Mouse (Mus musculus): ENCODE measurements around the gene Tpst1. TPM values are rescaled to one million over a fixed set of nuclear protein-coding genes. Genes with fewer than 3 reads are reported as not detected.

The Tpst1 gene
- total RNA-seq, 2 experiments from 2014 or later: 47.8 to 48.8 TPM

DNA sequence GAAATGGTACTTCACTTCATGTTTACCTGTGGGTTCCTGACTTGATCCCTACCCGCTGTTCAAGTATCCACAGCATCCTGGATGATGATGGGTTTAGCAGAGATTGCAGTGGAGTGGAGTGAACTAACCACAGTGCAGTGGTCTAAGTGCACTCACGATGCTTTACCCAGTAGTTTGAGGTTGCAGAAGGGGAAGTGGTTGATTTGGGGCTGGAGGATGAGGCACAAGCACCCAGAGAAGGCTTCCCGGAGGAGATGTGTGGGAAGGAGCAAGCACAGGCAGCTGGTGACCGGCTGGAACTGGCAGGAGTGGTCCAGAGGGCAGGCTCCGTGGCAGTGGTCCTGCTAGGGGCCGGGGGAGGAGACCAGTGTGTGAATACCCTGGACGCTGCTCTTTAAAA lies 16.1 kb downstream of the Tpst1 start:
- no peak for DNase-seq

- DNase-seq: peak; percentile 40 to 48
Measured at GRCm38 (mm10) chr5:130089626-130090393, 16.7 kb downstream of the Tpst1 start.

- DNase-seq: no peak
Measured at GRCm38 (mm10) chr5:130096754-130097153, 23.6 kb downstream of the Tpst1 start.

DNA sequence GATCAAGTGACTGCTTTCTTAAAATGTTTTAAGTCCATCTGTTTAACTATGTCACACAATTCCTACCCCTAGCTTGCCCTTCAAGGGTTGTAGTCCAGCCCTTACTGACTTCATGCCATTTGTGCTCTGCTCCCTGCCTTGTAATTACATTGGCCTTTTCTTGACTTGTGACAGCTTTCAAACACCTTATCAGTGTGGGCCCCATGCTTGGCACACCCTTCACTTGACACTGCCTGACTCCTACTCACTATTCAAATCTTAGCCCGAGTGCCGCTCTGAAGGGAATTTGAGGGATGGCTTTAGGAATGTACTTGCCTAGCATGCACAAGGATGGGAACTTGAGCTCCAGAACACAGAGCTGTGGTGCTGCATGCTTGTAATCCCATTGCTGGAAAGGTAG lies 24.7 kb downstream of the Tpst1 start:
- no peak for DNase-seq

DNA sequence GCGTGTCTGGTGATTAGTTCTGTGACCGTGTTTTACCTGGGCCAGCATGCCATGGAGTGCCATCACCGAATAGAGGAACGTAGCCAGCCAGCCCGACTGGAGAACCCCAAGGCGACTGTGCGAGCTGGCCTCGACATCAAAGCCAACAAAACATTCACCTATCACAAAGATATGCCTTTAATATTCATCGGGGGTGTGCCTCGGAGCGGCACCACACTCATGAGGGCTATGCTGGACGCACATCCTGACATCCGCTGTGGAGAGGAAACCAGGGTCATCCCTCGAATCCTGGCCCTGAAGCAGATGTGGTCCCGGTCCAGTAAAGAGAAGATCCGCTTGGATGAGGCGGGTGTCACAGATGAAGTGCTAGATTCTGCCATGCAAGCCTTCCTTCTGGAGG lies 28.6 kb downstream of the Tpst1 start:
- DNase-seq: no peak

DNA sequence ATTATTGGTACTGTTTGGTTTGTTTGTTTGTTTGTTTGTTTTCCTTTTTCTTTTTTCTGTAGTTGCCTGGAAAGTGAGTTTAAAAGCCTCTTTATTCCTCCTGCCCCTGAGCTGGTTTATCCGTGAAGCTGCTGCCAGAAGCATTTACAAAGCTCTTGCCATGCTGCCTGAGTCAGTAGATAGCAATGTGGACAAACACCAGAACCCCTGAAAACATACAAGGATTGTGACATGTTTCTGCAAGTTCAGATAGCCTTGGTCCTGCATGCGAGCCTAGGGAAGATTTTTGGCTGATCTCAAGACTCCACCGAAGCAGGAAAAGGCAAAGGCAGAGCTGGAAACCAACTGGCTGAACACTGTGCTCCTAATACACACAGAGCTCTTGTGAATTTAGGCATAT lies 36.2 kb downstream of the Tpst1 start:
- peak in 1 of 2 experiments; percentile 24 for DNase-seq

DNA sequence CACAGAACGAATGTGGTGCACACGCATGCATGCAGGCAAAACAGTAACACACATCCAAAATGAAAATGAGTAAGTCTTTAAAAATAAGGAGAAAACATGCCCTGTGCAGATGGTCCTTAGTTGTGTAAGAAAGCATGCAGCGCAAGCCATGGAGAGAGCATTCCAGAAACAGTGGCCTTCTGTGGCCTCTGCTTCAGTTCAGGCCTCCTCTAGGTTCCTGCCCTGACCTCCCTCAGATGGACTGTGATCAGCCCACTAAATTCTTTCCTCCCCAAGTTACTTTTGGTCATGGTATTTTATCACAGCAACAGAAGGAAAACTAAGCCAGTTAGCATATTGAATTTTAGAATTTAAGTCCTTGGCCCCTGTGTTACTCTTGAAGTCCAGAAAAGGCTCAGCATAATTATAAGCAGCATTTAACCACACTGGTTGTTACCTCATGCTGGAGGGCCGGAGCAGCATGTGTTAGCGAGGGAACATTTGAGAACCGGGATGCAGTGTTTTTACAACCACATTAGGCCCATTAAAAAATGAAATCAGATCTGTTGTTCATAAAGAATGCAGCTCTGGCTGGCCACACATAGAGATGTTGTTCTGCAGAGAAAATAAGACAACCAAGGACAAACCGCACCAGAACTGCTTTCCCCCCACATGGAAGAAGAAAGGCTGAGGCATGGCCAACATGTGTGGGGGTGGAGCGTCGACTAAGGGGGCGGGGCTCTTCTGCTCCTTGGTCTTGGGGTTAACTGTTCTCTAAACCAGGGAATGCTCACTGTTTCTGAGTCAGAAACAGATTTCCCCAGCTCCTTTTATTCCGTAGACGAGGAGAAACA lies 37.7 kb downstream of the Tpst1 start:
- peak in 1 of 2 experiments; percentile 13 for DNase-seq

DNA sequence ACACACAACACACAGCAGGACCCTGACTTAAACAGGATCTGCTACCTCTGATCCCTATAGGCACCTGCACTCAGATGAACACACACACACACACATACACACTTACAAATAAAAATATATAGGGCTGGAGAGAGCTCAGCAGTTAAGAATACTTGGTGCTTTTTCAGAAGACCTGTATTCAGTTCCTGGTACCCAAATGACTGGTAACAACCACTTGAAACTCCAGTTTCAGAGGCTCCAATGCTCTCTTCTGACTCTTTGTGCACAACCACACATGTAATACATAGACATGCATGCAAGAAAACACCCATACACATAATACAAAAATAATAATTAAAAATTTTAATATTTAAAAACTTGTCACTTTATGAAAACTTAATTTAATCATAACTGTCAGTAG lies 39.5 kb downstream of the Tpst1 start:
- no peak for DNase-seq

GRCm38 (mm10) chr5:130116116-130116515 lies 43.0 kb downstream of the Tpst1 start:
- no peak for DNase-seq

GRCm38 (mm10) chr5:130116857-130117256 lies 43.7 kb downstream of the Tpst1 start:
- no peak for DNase-seq

DNA sequence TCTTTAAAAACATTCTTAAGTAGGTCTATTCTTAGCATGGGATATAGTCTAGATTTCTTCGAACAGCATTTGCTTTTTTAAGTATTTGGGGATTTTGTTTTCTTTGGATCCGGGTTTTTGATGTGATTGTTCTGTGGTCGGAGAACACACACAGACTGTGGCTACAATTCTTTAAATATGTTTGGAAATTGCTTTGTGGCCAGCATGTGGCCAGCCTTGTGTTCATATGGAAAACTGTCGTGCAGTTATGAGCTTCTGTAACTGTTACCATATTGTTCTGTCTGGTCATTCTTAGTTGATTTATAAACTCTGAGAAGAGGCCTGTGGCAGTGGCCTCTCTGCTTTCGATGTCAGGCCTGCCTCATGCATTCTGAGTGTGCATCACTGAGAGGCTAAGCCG lies 44.8 kb downstream of the Tpst1 start:
- no peak for DNase-seq

DNA sequence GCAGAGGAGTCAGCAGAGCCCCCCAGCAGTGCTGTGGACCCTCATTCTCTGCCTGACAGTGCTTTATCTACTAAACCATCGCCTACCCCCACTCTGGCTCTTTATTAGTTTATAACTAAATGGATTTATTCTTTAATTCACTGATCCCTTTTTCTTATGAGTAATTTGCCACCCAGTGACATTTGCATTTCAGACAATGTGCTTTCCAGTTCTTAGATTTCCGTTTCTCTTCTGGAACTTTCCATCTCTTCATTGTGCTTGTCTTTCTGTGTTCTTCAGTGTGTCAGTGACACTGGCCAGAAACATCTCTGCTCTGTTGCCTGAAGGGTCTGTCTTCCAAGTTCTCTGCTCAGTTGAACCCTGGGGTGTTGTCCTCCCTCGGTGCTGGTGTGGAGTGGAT lies 46.1 kb downstream of the Tpst1 start:
- no peak for DNase-seq

DNA sequence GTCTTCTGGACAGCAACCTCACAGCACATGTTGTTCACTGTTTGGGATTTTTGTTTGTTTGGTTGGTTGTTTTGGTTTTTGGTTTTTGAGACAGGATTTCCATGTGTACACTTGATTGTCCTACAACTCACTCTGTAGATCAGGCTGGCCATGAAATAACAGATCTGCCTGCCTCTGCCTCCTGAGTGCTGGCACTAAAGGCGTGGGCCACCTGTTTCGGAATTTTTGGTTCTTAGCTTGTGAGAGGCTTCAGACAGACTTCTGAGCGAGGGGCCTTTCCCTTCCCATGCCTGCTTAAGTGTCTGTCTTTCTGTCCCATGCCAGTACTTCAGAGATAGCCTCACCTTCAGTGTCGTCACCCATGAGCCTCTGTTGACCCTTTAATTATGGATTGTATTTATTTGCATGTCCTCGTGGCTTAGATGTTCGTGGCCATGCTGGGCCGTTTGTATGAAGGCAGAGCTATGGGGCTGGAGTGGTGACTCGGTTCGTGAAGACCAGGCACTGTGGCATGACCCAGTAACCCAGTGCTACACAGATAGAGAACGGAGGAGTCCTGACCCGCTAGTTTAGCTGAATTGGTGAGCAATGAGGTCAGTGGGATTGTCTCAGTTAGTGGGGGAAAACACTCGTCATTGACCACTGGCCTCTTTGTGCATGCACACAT lies 47.1 kb downstream of the Tpst1 start:
- DNase-seq: no peak

- DNase-seq: peak in 1 of 2 experiments; percentile 56
Measured at GRCm38 (mm10) chr5:130120904-130121303, 47.8 kb downstream of the Tpst1 start.

GRCm38 (mm10) chr5:130122355-130122754 lies 49.2 kb downstream of the Tpst1 start:
- DNase-seq: no peak

GRCm38 (mm10) chr5:130124271-130124670 lies 51.1 kb downstream of the Tpst1 start:
- DNase-seq: no peak

DNA sequence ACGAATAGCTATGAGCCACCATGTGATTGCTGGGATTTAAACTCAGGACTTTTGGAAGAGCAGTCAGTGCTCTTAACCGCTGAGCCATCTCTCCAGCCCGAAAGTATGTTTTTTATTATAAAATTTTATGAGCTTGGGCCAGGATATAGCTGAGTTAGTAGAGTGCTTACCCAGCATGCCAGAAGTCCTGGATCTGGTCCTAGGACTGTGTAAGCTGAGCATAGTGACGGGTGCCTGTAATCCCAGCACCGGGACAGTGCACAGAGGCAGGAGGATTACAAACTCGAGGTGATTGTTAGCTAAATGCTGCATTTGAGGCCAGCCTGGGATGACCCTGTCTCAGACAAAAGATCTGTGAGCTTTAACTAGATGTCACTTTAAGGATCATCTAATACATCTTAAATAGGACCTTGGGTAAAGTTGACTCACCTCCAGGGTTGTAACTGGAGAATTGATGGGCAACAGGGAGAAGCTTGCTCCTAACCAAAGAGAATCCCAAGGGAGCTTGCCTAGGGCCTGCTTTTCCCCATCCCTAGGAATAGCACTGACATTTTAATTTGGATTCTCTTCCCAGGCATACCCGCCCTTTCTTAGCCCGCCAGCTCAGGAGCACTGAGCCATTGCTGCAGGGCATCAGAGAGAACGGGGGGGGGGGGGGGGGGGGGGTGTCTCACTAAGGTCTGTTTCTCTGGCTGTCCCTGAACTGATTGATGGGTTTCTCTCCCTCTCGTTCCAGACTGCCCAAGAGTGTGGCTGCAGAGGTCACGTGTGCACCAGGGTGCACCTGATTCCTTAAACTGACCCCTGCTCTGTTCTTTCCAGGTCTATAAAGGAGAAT lies 55.8 kb downstream of the Tpst1 start:
- peak in 1 of 2 experiments; percentile 25 for DNase-seq

DNA sequence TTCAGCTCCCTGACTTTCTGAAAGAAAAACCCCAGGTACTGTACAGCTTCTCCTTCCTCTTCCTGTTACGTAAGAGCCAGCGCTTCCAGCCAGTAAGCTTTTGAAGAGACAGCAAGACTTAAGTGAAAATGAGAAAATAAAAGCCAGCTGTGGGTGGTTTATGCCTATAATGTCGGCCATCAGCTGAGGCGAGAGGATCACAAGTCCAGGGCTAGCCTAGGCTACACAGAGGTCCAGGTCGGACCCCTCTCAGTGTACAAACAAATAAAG lies 56.3 kb downstream of the Tpst1 start:
- DNase-seq: no peak

- no peak for DNase-seq
Measured at GRCm38 (mm10) chr5:130136597-130136996, 63.5 kb downstream of the Tpst1 start.

- peak; percentile 84 for DNase-seq
Measured at GRCm38 (mm10) chr5:130139393-130139792, 66.3 kb downstream of the Tpst1 start.

DNA sequence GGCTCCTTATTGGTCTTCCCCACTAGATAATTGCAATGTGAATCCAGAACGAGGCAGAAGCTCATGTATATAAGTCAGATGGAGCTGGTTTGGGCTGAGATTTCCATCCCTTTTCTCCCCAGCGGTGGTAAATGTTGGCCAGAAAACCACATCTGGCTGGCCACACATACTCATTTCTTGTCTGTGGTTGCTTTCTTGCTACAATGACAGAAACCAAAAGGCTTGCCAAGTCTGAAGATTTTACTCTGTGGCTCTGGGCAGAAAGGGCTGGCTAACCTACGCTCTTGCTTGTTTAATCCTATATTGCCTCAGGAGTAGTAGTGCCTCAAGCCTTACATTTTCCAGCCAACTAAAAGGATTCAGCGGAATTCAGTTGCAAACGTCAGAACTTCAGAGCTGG lies 68.0 kb downstream of the Tpst1 start:
- DNase-seq: no peak

DNA sequence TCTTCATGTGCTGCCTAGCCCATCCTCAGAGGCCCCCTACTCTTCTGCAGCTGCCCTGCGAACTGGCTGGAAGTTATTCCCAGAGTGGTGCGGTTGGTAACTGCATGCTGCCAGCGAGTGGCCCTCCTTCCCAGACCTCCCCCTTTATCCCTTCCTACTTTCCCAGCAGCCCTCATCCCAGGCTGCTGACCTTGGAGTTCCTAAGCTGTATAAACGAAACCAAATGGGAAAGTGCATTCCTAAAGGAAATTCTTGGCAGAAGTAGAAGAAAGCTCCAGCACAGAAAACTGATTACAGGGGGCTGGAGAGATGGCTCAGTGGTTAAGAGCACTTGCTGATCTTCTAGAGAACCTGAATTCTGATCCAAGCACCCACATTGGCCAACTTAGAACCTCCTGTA lies 68.9 kb downstream of the Tpst1 start:
- DNase-seq: peak; percentile 33 to 66
